Mouse (Mus musculus): ENCODE results near the gene Pi4ka. TPM values are rescaled to one million over a fixed set of nuclear protein-coding genes. Genes with fewer than 3 reads are reported as not detected.

Gene Pi4ka
- total and polyA plus RNA-seq, 2 experiments, result 17.9 to 21.4 TPM

DNA sequence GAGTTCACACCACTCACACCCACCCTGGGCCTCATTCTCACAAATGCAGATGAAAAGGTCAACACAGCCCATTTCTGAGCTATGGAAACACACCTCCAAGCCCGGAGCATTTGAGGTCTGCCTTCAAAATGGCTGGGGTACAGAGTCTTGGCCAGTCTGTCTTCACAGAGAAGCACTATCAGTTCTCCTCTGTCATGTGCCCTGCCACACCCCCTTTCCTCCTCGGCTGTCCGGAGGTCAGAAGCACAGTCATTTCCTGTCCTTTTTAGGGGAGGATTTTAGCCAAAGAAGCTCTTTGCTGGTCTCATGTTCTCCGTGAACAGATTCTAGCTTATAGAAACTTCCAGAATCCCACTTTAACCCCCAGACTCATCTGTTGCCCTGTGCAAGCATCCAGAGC is 4.1 kb upstream of the Pi4ka start:
- peak overlapping the region; percentile 58 for H3K27ac ChIP-seq (replicated peaks; ENCODE audit: insufficient read depth, low read depth, low read length)
- 56% methylated on average over 4 of the region's 4 CpGs for WGBS
- TF ChIP-seq CTCF (IDR thresholded peaks at IDR 0.05; ENCODE audit: low read depth, low read length) (no peak), POLR2A (IDR thresholded peaks at IDR 0.05; ENCODE audit: extremely low read depth, insufficient read depth, low read length) (no peak)

DNA sequence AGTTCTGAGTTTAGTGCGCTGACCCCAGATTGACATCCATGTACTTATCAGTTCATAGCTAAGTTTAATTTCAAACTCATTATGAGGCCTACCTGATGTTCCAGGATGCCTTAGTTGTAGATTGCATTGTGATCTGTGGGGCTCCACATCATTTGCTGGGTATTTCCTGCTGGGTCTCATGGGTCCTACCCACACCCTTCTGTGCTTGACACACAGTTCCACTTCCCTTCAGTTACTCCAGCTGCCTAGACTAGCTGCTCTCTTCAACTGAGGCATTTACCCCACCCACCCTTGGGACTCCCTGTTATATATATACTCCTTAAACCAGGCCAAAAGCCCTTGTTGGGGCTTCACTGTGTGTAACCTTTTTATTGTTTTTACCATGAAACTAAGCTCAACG is 2.9 kb upstream of the Pi4ka start:
- Histone ChIP-seq H3K27me3 (ENCODE audit: control insufficient read depth, insufficient read depth, low read length) (no peaks in the 10 kb centered on the region), H3K27ac (replicated peaks; ENCODE audit: insufficient read depth, low read depth, low read length) (no peak overlapping the region), H3K9ac (ENCODE audit: low read depth, low read length) (no peak overlapping the region), H3K36me3 (ENCODE audit: control insufficient read depth, insufficient read depth, low read length) (peaks cover 4% of the 10 kb centered on the region; the same call in 1 of the 2 replicates), H3K4me3 (ENCODE audit: insufficient read depth, low read depth, low read length) (no peak overlapping the region), H3K79me2 (ENCODE audit: control insufficient read depth, insufficient read depth, low read length) (peaks cover 18% of the 10 kb centered on the region; the same call in 1 of the 2 replicates), H3K4me1 (ENCODE audit: control insufficient read depth, insufficient read depth, low read length) (peaks cover 13% of the 10 kb centered on the region)
- 95% methylated on average over 2 of the region's 2 CpGs for WGBS
- no peak for DNase-seq (ENCODE audit: extremely low read depth, low read depth, low spot score)
- TF ChIP-seq POLR2A (IDR thresholded peaks at IDR 0.05; ENCODE audit: extremely low read depth, insufficient read depth, low read length) (no peak), CTCF (IDR thresholded peaks at IDR 0.05; ENCODE audit: low read depth, low read length) (no peak)

More for the DNA sequence above, 4.1 kb upstream of the Pi4ka start:
- Histone ChIP-seq H3K36me3 (ENCODE audit: control insufficient read depth, insufficient read depth, low read length) (peaks cover 4% of the 10 kb centered on the region; the same call in 1 of the 2 replicates), H3K79me2 (ENCODE audit: control insufficient read depth, insufficient read depth, low read length) (peaks cover 14% of the 10 kb centered on the region; the same call in 1 of the 2 replicates), H3K4me1 (ENCODE audit: control insufficient read depth, insufficient read depth, low read length) (peaks cover 7% of the 10 kb centered on the region), H3K4me3 (ENCODE audit: insufficient read depth, low read depth, low read length) (no peak overlapping the region), H3K9ac (ENCODE audit: low read depth, low read length) (peak overlapping the region; percentile 40; the same call in 1 of the 2 replicates), H3K27me3 (ENCODE audit: control insufficient read depth, insufficient read depth, low read length) (no peaks in the 10 kb centered on the region)
- DNase-seq (ENCODE audit: extremely low read depth, low read depth, low spot score), result peak; percentile 29

DNA sequence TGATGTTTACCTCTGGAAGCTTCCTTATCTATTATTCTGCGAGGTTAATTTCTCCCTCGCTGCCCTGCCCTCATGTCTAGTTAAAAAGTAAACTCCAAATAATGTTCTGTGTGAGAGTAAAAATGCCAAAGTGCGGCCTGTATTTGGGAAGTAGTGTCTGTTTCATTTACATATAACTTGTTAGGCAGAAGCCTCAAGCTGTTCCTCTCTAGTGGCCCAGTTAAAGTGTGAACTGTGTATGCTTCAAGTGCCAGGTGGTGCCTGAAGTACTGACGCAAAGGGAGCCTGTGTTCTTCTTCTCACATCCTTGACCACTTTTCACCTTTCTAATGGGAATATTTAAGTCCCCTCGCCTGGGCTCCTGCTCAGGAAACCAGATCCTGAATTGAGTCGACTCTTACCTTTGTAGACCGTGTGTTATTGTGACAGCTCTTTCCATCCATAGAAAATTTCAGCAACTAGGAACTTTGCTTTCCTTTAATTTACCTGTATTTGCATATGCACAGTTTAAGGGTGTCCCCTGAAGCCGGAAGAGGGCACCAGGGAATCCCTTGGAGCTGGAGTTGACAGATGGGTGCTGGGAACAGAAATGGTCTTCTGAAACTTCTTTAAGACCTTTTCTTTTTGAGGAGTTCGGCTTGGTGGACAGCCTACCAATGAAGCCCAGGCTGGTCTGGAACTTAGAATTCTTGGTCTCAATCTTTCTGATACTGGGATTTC is 558 bp upstream of the Pi4ka start:
- peak overlapping the region; percentile 88 for H3K4me3 ChIP-seq (ENCODE audit: insufficient read depth, low read depth, low read length)
- 18% methylated on average over 9 of the region's 9 CpGs for WGBS
- no peak for TF ChIP-seq POLR2A (IDR thresholded peaks at IDR 0.05; ENCODE audit: extremely low read depth, insufficient read depth, low read length)
- no peak for TF ChIP-seq CTCF (IDR thresholded peaks at IDR 0.05; ENCODE audit: low read depth, low read length)
- peak; percentile 78 for DNase-seq (ENCODE audit: extremely low read depth, low read depth, low spot score)
- H3K4me1 ChIP-seq (ENCODE audit: control insufficient read depth, insufficient read depth, low read length), result peaks cover 13% of the 10 kb centered on the region
- H3K79me2 ChIP-seq (ENCODE audit: control insufficient read depth, insufficient read depth, low read length), result peaks cover 27% of the 10 kb centered on the region; the same call in 1 of the 2 replicates
- H3K36me3 ChIP-seq (ENCODE audit: control insufficient read depth, insufficient read depth, low read length), result no peaks in the 10 kb centered on the region
- H3K27me3 ChIP-seq (ENCODE audit: control insufficient read depth, insufficient read depth, low read length), result no peaks in the 10 kb centered on the region
- peak overlapping the region; percentile 62 for H3K9ac ChIP-seq (ENCODE audit: low read depth, low read length)
- H3K27ac ChIP-seq (replicated peaks; ENCODE audit: insufficient read depth, low read depth, low read length), result peak overlapping the region; percentile 63

DNA sequence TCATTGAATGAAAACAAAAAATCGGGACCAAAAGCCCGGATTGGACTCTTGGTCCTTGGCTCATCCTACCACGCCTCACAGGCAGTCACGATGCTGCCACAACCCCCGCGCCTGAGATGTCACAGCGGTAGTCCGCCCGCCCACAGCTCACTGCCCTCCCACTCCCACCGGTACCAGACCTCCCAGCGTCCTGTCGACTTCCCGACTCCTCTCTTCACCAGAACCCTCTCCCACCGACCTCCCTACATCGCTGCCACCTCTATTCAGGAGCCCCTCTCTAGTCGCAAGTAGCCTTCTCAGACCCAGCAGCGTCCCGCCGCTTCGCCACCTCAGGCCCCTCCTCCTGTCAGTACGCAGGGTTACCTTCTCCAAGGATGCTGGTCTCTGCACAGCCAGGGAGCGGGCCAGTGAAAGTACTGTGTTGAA is 830 bp downstream of the Pi4ka start:
- TF ChIP-seq CTCF (IDR thresholded peaks at IDR 0.05; ENCODE audit: low read depth, low read length) (no peak), POLR2A (IDR thresholded peaks at IDR 0.05; ENCODE audit: extremely low read depth, insufficient read depth, low read length) (0 out of 2 replicates have a peak, but pooled peaks have one; percentile 50)
- Histone ChIP-seq H3K79me2 (ENCODE audit: control insufficient read depth, insufficient read depth, low read length) (peaks cover 33% of the 10 kb centered on the region; the same call in 1 of the 2 replicates), H3K9ac (ENCODE audit: low read depth, low read length) (peak overlapping the region; percentile 76), H3K27ac (replicated peaks; ENCODE audit: insufficient read depth, low read depth, low read length) (peak overlapping the region; percentile 80), H3K4me1 (ENCODE audit: control insufficient read depth, insufficient read depth, low read length) (peaks cover 13% of the 10 kb centered on the region), H3K36me3 (ENCODE audit: control insufficient read depth, insufficient read depth, low read length) (no peaks in the 10 kb centered on the region), H3K27me3 (ENCODE audit: control insufficient read depth, insufficient read depth, low read length) (no peaks in the 10 kb centered on the region), H3K4me3 (ENCODE audit: insufficient read depth, low read depth, low read length) (peak overlapping the region; percentile 80)
- DNase-seq (ENCODE audit: extremely low read depth, low read depth, low spot score), result peak; percentile 76
- 1% methylated on average over 22 of the region's 22 CpGs for WGBS

DNA sequence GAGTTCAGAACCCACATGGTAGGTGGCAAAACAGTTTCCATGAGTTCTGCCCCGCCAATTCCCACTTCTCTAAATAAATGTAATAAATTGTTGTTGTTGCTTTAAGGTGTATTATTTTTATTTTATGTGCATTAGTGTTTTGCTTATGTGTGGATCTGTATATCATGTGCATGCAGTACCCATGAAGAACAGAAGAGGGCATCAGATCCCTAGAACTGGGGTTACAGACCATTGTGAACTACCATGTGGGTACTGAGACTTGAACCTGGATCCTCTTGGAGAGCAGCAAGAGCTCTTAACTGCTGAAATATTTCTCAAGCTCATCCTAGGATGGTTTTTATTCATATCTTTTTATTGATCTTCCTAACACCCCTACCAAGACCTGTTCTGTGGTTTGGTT is 3.3 kb downstream of the Pi4ka start:
- peak; percentile 59 for DNase-seq (ENCODE audit: extremely low read depth, low read depth, low spot score)

DNA sequence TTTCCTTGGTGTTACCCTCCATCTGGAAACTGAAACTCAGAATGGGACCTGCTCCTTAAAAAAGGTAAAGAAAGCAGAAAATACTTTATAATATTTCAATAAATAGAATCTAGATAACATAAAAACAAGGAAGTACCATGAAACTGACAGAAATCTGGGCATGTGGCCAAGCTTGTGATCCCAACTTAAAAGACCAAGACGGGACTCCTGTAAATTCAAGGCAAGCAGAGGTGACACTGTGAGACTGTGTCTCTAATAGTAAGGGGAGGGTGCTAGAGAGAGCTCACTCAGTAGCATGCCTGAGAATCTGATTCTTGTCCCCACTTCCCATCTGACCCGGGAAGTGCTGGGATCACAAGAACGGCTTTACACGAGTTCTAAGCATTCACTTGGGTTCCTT is 13.3 kb downstream of the Pi4ka start:
- no peaks in the 10 kb centered on the region for H3K27me3 ChIP-seq (ENCODE audit: control insufficient read depth, insufficient read depth, low read length)
- TF ChIP-seq CTCF (IDR thresholded peaks at IDR 0.05; ENCODE audit: low read depth, low read length), result no peak
- no peak for TF ChIP-seq POLR2A (IDR thresholded peaks at IDR 0.05; ENCODE audit: extremely low read depth, insufficient read depth, low read length)
- peaks cover 12% of the 10 kb centered on the region; the same call in 1 of the 2 replicates for H3K79me2 ChIP-seq (ENCODE audit: control insufficient read depth, insufficient read depth, low read length)
- 58% methylated on average over 4 of the region's 4 CpGs for WGBS
- no peak overlapping the region for H3K27ac ChIP-seq (replicated peaks; ENCODE audit: insufficient read depth, low read depth, low read length)
- no peaks in the 10 kb centered on the region for H3K4me1 ChIP-seq (ENCODE audit: control insufficient read depth, insufficient read depth, low read length)
- H3K36me3 ChIP-seq (ENCODE audit: control insufficient read depth, insufficient read depth, low read length), result peaks cover 6% of the 10 kb centered on the region
- H3K9ac ChIP-seq (ENCODE audit: low read depth, low read length), result no peak overlapping the region
- no peak overlapping the region for H3K4me3 ChIP-seq (ENCODE audit: insufficient read depth, low read depth, low read length)
- no peak for DNase-seq (ENCODE audit: extremely low read depth, low read depth, low spot score)

More for the DNA sequence above, 3.3 kb downstream of the Pi4ka start:
- no peaks in the 10 kb centered on the region for H3K27me3 ChIP-seq (ENCODE audit: control insufficient read depth, insufficient read depth, low read length)
- 80% methylated on average over 1 of the region's 1 CpGs for WGBS
- no peaks in the 10 kb centered on the region for H3K36me3 ChIP-seq (ENCODE audit: control insufficient read depth, insufficient read depth, low read length)
- no peak overlapping the region for H3K4me3 ChIP-seq (ENCODE audit: insufficient read depth, low read depth, low read length)
- H3K79me2 ChIP-seq (ENCODE audit: control insufficient read depth, insufficient read depth, low read length), result peaks cover 26% of the 10 kb centered on the region; the same call in 1 of the 2 replicates
- peaks cover 11% of the 10 kb centered on the region for H3K4me1 ChIP-seq (ENCODE audit: control insufficient read depth, insufficient read depth, low read length)
- TF ChIP-seq POLR2A (IDR thresholded peaks at IDR 0.05; ENCODE audit: extremely low read depth, insufficient read depth, low read length) (no peak), CTCF (IDR thresholded peaks at IDR 0.05; ENCODE audit: low read depth, low read length) (peak; percentile 35; the same call in 1 of the 2 replicates)
- no peak overlapping the region for H3K9ac ChIP-seq (ENCODE audit: low read depth, low read length)
- no peak overlapping the region for H3K27ac ChIP-seq (replicated peaks; ENCODE audit: insufficient read depth, low read depth, low read length)
